Mouse (Mus musculus): ENCODE measurements around the gene Tmem8.
"Not testable (repeated sequence)": the region's sequence is repeated elsewhere in the genome, so short reads cannot be mapped to it uniquely, and the experiment has no call there.

Gene Tmem8

DNA sequence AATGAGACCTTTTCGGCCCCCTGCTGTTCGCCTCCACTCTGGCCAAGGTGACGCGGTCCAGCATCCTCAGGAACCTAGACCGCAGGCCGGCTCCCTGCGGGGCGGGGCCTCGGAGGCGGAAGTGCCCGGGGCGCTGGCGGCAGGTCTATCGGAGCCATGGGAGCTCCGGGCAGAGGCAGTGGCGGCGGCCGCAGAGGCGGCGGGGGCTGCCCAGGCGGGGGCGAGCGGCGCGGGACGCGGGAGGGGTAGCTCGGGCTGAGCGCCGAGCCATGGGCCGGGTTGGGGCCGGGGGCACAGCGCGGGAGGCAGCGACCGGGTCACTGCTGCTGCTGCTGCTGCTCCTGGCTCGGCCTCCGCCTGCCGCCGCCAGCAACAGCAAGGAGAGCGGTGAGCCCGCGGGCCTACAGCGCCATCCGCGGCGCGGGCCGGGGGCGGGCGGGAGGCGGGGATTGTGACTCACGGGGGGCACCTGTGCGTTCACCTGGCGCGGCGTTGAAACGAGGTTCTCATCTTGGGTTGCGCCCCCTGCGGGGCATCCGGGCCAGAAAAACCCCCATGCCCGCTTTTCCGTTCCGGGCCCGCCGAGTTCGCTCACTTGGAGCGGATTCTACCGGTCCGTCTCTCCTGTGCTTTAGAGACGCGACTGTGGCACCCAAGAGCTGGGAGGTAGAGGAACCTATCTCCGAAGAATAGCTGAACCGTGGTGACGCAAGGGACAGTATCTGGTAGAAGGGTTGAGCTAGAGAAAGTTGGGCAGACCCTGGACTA, at the start of gene Tmem8:
TSS of gene Tmem8 (plus strand) at position 119 of the 768 bp plus-strand sequence.
- peak; percentile 67 for DNase-seq (ENCODE audit: low read depth, low spot score)

DNA sequence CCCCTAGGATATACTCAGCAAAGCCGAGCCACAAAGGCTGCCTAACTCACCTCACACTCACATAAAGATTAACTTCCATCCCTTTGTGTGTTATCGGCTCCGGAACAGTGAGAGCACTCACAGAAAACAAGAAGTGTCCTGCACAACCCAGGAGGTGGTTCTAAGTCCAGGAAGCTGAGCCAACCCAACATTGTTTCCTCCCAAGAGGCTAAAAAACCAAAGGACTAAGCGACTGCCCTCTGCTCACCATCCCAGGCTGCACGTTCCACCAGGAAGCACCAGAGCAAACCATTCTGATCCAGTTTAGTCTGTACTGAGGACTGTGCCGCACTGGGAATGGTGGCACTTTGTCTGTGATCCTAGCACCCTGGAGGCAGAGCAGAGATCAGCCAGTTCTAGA, 48.2 kb upstream of the Tmem8 start:
- DNase-seq (ENCODE audit: low read depth, low spot score) = no peak

DNA sequence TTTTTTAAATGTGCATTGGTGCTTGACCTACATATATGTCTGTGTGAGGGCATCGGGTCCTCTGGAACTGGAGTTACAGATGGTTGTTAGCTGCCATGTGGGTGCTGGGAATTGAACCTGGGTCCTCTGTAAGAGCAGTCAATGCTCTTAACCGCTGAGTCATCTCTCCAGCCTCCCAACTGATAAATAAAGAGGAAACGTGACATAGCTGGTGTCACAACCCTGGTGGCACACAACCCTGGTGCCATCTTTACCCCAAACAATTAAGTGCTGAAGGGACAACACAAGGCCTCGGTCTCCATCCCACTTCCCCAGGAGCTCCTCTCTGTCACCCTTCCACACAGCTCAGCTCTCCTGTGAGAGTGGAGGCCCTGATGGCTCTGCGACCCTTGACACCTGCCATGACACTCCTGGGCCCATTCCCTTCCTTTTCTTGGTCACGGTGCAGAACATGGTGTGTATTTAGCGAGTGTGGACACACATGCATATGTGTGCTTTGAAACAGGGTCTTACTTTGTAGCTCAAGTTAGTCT, 46.5 kb upstream of the Tmem8 start:
- DNase-seq (ENCODE audit: low read depth, low spot score) = no peak

DNA sequence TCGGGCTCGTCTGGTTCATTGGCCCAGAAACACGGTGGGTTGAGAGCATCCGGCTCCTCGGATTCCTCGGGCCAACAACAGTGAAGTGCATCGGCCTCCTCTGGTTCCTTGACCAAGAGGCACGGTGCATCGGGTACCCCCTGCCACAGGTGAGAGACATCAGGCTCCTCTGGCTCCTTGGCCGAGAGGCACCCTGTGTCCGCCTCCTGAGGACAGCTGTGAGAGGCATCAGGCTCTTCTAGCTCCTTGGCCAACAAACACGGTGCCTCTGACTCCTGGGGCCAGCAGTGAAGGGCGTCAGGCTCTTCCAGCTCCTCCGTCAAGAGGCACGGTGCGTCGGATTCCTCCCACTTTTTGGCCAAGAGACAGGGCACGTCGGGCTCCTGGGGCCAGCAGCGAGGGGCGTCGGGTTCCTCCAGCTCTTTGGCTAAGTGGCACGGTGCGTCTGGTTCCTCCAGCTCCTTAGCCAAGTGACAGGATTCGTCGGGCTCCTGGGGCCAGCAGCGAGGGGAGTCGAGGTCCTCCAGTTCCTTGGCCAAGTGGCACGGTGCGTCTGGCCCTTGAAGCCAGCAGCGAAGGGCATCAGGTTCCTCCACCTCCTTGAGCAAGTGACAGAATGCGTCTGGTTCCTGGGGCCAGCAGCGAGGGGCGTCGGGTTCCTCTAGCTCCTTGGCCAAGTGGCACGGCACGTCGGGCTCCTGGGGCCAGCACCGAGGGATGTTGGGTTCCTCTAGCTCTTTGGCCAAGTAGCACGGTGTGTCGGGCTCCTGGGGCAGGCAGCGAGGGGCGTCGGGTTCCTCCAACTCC, 44.9 kb upstream of the Tmem8 start:
- no peak for DNase-seq (ENCODE audit: low read depth, low spot score)

DNA sequence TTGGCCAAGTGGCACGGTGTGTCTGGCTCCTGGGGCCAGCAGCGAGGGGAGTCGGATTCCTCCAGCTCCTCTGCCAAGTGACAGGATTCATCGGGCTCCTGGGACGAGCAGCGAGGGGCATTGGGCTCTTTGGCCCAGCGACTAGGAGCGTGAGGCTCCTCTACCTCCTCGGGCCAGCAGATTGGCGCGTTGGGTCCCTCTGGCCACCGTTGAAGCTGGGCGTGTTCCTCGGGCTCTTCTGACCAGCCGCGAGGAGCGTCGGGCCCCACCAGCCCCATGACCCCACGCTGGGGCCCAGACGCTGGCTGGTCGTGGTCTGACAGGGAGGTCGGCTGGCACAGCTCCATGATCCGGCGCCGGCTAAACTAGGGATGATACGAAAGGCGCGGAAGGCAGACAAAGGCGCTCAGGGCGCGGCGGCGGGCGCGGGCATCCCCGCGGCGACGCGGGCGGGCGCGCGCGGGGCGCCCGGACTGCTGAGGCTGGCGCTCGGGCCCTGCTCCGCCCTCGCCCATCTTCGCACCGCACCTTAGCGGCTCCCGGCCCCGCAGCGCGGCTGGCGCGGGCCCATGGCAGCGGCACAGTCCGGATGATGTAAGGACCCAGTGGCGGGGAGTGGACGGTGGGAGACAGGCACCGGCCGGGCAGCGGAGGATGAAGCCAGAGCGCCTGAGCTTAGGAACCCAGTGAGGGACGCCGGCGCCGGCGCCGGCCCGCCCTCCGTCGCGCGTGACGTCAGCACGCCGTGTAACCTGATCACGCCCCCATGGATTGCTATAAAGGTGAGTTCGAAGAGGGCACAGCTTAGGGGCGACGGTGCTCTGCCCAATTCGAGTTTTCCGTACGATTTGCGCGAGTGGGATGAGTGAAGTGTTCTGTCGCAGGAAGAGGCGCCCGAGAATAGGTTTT, 44.0 kb upstream of the Tmem8 start, which contains the start of gene Rab11fip3:
TSS of gene Rab11fip3 (minus strand) at position 725 of the 909 bp plus-strand sequence.
- DNase-seq (ENCODE audit: low read depth, low spot score) = peak; percentile 91

DNA sequence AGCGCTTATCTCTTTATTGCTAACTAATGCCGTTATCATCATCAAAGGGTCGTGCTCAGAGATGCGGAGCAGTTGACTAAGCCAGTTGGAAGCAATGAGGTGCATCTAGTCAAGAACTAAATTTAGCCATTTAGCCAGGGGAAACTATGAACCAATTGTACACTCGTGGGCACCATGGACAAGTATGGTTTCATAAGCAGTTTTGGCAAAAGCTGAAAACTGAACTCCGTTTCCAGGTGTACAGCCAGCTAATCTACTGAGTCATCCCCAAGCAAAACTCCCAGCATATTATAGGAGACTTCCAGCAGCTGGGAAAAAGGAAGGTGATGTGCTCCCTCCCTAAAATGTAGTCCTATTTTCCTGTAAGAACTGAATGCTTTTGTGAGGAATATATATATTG, 43.0 kb upstream of the Tmem8 start:
- DNase-seq (ENCODE audit: low read depth, low spot score) = no peak

DNA sequence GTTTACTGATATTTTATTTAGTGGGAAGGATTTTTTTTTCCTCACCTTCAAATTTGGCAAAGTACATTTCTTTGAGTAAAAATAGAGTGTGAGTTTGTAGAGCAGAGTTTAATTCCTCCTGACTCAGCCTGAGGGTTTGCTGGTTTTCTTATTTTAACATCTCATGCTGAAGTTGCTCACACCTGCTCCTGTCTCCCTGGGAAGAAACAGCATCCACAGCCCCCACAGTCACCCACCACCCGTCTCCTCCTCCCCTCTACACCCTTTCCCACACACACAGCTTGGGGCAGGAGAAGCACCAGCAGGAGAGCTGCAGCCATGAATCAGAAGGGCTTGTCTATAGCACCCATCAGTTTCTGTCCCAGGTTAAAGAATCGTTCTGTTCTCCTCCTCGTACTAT, 37.9 kb upstream of the Tmem8 start:
- no peak for DNase-seq (ENCODE audit: low read depth, low spot score)

DNA sequence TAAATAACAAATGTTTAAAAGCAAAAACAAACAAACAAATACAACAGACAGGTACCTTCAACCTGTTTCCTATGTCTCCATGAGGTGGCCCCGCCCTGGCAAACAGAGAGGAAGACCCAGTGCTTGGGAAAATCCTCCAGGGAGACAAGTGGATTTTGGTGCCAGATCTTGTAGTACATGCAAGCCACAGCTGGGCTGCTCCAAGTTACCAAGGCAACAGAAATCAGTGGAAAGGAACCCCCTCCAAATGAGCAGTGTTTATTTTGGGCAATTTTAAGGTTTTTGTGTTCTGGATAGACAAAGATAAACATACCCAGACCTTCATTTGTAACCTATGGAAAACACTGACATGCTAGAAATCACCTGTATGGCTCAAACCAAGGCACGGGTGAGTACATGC, 34.2 kb upstream of the Tmem8 start:
- no peak for DNase-seq (ENCODE audit: low read depth, low spot score)

DNA sequence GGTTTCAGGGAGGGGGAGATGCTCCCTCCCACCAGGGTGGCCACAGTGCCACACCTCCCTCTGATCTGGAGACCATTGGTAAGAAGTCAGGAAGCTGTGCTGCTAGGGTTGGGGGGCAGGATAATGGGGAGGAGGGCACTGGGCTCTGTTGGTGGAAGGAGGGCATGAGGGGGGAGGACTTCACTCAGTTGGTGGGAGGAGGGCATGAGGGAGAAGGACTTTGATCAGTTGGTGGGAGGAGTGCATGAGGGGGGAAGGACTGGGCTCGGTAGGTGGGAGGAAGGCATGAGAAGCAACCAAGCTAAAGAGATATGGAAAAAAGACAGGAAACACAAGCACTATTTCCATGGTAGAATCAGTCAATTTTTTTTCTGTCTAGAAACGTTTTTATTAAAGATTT, 32.2 kb upstream of the Tmem8 start:
- no peak for DNase-seq (ENCODE audit: low read depth, low spot score)

DNA sequence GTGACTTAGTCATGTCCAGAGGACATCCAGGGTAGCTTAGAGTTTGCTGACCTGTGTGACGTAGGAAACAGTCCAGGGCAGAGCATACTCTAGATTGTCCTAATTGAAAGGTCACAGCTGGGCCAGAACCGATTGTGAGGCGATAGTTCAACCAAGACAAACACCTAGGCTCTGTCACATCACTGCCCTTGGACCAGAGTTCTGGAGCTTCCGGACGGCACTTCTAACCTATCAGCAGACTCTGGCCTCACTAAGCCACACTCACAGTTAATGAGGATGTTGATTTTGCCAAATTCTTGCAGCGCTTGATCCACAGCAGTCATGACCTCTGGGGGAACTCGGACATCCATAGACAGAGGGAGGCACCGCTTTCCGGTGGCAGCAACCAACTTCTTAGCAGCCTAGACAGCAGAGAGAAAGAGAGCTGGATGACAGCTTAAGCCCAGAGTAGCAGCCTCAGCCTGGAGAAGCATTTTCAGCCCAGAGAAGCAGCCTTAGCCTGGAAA, 26.0 kb upstream of the Tmem8 start:
- no peak for DNase-seq (ENCODE audit: low read depth, low spot score)

DNA sequence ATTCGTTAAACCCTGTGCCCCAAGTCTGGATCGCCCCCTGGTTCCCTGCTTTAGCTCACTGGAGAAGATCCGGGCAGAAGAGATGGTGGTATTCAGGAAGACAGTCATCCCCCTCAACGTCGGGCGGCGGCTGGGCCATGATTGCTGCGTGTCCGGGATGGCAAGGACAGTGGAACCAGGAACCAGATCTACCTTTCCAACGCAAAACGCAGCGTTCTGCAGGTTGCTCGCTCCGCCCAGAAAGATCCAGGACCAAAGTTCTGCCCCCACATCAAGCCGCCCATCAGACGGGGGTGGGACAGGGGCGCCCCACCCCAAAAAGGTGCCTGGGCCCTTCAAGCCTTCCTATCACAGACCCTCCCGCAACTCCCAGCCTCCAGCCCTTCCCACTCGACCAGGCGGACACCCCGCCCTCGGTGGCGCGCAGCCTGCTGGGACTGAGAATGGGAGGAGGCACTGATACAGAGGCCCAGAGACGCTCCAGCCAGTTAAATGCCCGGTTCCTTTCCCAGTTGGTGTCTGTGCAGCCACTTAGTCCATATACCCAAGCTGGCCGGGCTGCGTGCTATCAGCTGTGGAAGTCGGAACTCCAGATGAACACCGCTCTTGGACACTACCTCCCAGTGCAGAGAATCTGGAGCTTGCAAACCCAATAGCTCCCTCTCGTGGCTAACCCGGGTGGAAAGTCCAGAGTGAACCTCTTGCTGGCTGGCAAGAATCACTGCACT, 23.0 kb upstream of the Tmem8 start, which contains the start of gene Decr2:
TSS of gene Decr2 (minus strand) at position 433 of the 728 bp plus-strand sequence.
- peak; percentile 96 for DNase-seq (ENCODE audit: low read depth, low spot score)

DNA sequence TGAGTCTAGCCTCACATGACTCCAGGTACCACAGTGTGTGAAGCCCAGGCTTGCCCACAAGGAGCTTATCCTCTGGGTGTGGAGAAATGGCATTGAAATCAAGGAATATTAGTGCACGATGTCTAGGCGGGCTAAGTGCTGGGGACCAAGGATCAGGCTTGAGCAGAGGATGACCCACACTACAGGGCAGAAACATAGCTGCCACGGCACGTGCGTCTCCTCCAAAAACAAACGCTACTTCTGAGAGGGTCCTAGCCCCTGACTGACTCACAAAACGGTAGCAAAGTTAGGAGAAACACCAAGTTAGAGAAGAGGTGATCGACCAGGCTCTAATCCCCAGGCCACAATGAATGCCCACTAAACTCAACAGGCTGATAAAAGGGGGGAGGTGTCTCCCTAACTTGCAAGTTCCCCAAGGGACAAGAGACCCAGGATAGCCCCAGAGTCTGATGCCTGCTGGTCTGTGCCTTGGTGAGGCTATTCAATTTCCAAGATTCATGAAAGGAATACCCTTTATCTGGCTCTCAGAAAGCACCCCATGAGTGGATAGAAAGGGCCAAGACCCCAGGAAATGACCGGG, 18.5 kb upstream of the Tmem8 start:
- no peak for DNase-seq (ENCODE audit: low read depth, low spot score)

DNA sequence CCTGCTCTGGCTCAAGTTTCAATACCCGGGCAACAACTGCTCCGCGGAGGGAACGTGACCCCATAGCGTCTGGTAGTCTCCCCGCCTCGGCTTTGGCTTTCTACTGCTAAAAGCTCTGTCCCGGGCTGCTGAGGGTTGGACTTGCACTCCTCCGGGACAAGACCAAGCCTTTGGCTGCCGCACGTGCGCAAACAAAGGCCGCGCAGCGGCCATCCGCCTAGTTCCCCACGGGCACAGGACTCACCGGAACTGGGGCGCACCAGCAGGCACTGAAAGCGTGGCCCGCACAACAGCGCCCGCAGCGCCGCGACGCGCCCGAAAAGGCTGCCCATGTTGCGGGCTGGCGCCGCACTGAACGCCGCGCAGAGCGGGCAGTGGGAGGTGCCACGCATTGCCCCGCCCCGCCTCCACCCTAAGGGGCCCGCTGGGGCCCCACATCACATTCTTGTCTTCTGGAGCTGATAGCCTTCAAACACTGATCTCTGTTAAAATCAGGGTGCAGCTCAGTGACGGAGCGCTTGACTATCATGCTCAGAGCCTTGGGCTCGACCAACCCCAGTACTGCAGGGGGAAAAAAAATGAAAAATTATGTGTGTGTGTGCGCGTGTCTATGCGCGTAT, 17.9 kb upstream of the Tmem8 start, which contains the start of gene Nme4:
TSS of gene Nme4 (minus strand) at position 482 of the 620 bp plus-strand sequence.
- DNase-seq (ENCODE audit: low read depth, low spot score) = peak; percentile 33

DNA sequence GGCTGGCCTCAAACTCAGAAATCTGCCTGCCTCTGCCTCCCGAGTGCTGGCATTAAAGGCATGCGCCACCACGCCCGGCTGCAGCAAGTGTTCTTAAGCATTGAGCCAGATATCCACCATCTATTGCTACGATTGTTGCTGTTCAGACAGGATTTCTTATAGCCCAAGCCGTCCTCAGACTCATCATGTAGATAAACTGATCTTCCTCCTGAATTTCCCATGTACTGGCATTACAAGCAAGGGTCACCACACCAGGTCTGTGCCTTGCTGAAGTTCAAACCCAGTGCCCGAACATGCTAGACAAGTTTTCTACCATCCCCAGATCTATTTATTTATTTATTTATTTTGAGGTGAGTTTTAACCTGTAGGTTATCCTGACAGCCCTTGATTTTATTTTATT, 14.6 kb upstream of the Tmem8 start:
- no peak for DNase-seq (ENCODE audit: low read depth, low spot score)

DNA sequence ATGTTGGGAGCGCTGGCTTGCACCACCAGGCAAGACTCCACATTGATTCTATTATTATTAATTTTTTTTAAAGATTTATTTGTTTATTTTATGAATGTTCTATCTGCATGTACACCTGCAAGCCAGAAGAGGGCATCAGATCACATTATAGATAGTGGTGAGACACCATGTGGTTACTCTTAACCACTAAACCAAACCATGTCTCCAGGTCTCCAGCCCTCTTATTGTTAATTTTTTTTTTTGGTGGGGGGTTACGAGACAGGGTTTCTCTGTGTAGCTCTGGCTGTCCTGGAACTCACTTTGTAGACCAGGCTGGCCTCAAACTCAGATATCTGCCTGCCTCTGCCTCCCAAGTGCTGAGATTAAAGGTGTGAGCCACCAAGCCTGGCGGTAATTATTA, 13.8 kb upstream of the Tmem8 start:
- not testable (repeated sequence) for DNase-seq (ENCODE audit: low read depth, low spot score)

DNA sequence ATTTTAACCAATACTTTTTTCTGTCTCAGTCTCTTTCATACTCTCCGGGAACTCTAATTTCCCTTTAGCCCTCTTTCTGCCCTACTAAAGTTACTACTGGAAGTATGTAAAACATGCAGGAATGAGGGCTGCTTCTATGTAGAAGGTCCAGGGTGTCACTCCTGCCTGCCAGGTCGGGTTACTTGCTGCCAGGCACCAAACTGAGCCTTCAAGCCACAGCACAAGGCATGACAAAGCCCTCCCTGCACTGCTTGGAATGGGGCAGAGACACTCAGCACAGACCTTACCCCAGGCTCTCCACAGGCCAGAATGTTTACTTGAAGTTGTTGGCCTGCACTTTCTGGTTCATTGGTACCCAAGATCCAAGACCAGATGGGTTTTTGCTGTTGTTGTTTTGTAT, 12.9 kb upstream of the Tmem8 start:
- no peak for DNase-seq (ENCODE audit: low read depth, low spot score)

DNA sequence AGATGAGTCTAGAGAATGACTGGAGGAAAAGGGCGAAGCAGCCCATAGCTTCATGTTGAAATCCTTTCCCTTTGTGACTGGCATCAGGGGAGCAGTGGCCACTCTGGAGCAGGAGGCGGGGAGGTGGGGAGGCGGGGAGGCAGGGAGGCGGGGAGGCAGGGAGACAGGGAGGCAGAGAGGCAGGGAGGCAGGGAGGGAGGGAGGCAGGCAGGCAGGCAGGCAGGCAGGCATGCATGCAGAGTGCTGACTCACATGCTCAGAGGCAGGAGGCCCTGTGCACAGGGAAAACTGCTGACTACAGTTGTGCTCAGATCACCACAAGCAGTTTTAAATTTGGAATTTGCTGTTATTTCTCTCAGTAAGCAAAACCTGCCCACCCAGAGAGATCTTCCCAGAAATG, 11.6 kb upstream of the Tmem8 start:
- no peak for DNase-seq (ENCODE audit: low read depth, low spot score)

DNA sequence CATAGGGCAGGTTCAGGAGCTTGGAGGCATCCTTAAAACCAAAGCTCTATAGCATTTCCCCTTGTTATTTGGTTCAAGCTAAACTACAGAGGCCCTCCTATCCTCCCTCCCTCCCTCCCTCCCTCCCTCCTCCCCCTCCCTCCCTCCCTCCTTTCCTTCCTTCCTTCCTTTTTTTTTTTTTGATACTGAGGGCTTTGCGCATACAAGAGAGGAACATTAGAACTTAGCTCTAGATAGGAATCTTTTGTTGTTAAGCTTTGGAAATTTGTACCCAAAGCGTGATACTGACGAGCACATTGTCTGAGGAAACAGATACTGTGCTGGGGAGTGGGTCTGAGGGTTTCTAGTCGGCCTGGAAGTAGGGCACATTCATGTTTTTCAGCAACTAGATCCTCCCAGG, 7.5 kb upstream of the Tmem8 start:
- no peak for DNase-seq (ENCODE audit: low read depth, low spot score)

DNA sequence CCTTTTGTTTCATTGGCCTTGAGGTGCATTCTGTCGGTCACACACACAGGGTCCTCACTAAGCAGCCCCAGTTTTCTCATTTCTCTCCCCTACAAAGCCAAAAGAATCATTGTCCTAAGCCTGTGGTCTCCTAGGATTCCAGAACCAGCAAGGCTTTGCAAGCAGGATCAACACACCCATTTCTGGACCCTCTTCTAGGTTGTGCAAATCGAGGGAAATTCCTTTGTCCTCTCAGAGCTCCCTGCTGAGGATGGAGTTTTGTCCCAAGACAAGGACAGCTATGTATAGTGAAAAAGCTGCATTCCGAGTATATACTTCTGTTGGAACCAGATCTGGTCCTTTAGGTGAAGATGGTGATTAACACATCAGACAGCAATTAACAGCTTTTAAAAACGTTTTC, 2.9 kb upstream of the Tmem8 start:
- DNase-seq (ENCODE audit: low read depth, low spot score) = peak; percentile 84

DNA sequence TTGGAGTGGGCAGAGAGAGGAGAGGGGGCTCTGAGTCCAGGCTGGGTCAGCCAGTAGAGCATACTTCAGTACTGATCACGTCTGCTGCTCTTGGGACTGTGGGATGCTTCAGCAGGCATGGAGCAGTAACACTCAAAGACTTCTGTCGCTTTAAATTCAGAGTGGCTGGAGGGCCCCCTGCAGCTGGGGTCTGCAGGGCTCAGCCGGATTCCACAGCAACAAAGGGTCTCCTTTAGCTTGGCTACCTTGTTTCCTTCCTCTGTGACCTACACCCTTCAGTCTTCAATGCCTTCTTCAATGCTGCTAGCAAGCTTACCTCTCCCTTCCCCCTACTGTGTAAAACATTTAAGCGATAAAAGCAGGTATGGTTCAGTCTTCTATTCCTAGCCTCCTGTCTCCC, 2.1 kb upstream of the Tmem8 start:
- peak; percentile 90 for DNase-seq (ENCODE audit: low read depth, low spot score)

Measured in ES-CJ7 (cell line).